Mouse (Mus musculus): ENCODE measurements at regions not wholly inside any gene's neighbourhood (a gene's known extent, or its start where the extent isn't known, plus 50 kb on each side); places are given as distances from the start of the nearest gene placed in this dataset.
"Not testable (repeated sequence)": the region's sequence is repeated elsewhere in the genome, so short reads cannot be mapped to it uniquely, and the experiment has no call there.

DNA sequence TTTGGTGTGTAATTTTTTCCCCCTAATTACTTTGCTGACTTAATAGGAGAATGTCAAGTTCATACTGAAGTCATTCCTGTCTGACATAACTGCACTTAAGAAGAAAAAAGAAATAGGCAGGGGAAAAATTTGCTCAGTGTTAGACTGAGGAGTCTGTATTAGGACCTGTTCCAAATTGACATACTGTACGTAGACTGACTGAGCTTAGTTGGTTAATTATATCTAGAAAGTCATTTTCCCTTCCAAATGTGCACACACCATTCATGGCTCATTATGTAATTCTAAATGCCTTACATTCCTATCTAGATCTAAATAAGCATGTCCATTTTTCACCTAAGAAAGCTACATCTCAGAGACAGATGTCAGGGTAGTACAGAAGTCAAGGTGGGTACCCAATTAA is 435.6 kb upstream of the Htr2a start:
- DNase-seq (ENCODE audit: low spot score) = no peak

GRCm38 (mm10) chr14:74217914-74218446 is 422.7 kb upstream of the Htr2a start:
- no peak for DNase-seq (ENCODE audit: low spot score)

DNA sequence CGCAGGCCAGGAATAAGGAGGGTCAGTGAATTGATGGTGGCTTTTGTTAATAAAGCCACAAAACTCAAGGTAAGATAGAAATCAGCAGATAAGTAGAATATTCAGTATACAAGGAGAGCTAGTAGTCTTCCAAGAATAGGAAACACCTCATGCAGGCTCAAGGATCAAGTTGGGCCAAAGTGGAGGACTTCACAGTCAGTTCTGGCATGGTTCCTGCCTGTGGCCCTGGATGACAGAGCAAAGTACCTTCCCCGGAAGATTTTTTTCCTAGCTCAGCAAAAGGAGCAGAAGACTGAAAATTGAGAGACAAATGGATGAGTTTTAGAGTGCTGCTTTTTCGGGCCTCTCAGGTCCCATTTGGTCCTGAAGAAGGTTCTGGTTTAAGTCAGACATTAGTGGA is 420.9 kb upstream of the Htr2a start:
- DNase-seq (ENCODE audit: low spot score) = no peak

DNA sequence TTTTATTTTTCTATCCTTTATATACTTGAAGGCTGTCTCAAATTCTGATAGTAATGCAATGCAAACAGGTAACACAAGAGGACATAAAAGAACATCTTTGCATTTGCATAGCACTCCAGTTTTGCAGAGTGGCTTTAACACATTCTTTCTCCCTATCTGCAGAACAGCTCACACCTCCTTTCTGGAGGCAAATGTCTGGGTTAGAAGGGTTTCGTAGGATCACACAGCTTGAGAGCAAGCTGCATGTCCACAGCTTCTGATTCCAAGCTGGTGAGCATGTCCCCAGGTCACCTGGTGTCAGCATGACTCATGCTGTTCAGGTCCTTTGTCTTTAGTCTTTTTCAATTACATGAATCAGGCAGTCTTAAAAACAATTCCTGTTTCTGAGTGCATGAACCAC is 418.5 kb upstream of the Htr2a start:
- DNase-seq (ENCODE audit: low spot score) = no peak

GRCm38 (mm10) chr14:74229560-74230187 is 411.0 kb upstream of the Htr2a start:
- DNase-seq (ENCODE audit: low spot score) = no peak

GRCm38 (mm10) chr14:74240212-74240611 is 400.4 kb upstream of the Htr2a start:
- no peak for DNase-seq (ENCODE audit: low spot score)

DNA sequence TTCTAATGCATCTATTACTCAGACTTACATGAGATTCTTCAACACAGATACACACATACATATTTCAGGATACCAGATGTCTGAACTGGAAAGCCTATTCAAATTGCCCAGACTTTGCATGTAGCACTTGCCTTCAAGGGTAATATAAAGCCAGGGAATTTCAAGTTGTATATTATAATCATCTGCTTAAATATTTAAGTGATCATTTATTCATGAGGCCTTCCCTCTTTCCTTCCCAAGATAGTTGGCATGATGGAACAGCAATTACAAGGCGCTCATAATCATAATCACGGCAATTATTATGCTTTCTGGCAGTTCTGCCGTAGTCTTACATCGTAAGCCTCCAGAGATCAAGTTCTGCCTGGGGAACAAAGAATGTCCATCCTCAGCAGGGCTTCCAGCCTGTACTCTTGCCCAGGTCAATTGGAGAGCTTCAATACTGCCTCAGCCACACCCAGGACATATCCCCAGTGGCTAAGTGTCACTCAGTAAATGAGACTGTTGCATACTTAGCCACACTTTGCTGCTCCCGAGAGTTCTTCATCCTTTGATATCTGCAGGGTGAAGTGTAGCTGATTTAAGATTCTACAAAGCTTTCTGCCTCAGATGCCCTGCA is 391.3 kb upstream of the Htr2a start:
- DNase-seq (ENCODE audit: low spot score) = no peak

DNA sequence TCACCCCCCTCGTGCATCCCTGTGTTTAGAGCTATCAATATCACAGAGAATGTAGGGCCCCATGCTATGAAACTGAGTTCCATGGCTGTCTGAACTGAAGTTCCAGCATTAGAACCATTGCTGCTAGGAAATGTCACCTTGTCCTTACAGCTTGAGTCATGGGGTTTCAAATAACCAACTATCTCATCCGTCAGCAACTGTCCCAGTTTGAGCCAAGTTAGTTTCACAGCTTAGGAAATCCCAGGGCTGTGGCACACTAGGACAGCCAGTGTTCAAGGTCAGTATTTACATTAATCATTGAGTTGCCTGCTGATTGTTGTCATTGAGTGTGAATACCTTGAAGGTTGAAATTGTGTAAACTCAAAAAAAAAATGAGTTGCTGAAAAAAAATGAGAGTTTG is 390.6 kb upstream of the Htr2a start:
- no peak for DNase-seq (ENCODE audit: low spot score)

DNA sequence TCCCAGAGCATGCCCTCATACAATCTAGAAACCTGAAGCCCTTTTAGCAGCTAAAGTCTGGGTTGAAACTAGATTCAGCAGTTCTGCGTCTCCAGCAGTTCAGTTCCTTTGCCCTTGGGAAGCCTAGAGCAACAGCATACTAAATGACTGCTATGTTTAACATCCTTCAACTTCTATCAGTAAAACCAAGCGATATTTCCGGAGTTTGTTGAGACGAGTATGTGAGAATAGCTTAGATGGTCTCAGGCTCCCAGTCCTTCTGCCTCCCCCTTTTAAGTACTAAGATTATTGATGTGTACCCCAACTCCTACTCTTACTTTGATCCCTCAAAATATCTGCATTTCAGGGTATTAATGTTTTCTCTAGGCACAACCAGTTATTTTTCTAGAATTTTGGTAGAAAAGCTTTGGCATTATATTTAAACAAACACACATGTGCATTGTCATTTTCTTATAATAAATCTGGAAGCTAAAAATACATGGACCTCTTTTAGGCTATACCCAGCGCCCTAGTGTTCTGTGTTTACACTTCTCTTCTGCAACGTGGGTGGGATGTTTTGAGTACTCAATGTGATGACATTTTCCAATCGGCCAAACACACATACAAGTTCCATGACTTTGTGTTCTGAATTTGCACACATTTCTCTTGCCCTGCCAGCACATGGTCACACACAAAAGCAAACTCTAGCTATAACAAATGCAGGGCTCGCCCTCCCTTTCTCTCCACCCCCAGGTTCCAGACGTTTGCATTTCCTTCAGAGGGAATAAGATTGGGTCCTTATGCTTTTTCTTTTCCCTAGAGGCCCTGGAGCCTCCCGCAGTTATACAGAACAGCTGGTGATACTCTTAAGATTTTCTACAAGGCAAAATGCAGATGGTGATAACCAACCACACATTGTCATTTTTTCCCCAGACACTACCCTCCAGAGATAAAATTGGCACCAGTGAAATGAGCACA is 388.2 kb upstream of the Htr2a start:
- peak; percentile 51 for DNase-seq (ENCODE audit: low spot score)

GRCm38 (mm10) chr14:74255000-74255399 is 385.6 kb upstream of the Htr2a start:
- no peak for DNase-seq (ENCODE audit: low spot score)

DNA sequence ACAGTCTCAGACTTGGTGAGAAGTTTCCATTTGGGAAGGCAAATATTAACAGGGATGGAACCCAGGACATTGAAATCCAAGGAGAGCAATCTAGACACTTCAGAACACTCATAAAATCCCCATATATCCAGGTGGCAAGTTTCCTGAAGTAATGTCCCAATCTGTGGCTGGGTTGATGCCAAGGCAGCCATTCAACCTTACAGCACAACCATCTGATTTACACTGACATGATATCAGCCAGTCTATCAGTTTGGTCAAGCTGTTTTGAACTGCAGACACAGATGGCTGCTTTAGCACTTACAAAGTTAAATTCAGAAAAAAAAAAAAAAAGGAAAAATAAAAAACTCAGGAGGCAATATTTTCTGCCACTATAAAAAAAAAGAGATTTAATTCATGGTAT is 381.2 kb upstream of the Htr2a start:
- no peak for DNase-seq (ENCODE audit: low spot score)

- no peak for DNase-seq (ENCODE audit: low spot score)
Observed at GRCm38 (mm10) chr14:74267086-74267485, 373.6 kb upstream of the Htr2a start.

DNA sequence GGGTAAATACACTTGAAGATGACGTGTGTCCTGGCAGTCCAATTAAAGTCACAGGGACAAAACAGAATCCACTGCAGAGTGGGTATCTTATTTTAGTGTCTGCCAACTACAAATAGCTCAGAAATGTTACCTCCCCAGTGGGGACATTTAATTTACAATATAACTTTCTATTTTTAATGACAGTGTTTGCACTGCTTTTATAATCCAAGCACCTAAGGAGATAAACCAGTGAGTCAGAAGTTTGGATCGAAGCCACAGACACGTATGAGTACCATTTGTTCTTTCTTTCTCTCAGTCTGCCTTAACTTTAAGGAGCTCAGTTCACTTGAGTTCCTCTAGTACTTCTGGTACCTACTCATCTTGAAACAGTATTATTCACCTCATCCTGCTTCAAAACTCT is 346.1 kb upstream of the Htr2a start:
- DNase-seq (ENCODE audit: low spot score) = no peak

DNA sequence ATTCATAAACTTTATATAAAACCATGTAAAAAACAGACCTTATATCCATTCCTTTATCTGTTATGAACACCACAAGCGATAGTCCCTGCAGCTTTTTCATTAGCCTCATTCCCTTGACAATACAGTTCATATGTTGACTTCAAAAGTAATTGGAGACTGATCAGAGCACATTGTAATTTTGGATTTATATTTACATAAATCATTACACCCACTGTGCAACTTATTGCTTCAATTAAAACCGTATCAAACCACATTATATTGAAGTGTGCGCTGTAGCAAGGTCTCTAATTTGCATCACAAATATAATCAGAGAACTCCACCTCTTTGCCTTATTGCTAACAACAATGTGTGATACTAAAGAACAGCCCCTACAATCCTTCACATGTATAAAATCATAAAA is 336.2 kb upstream of the Htr2a start:
- DNase-seq (ENCODE audit: low spot score) = no peak

- no peak for DNase-seq (ENCODE audit: low spot score)
Observed at GRCm38 (mm10) chr14:74306717-74307307, 333.8 kb upstream of the Htr2a start.

DNA sequence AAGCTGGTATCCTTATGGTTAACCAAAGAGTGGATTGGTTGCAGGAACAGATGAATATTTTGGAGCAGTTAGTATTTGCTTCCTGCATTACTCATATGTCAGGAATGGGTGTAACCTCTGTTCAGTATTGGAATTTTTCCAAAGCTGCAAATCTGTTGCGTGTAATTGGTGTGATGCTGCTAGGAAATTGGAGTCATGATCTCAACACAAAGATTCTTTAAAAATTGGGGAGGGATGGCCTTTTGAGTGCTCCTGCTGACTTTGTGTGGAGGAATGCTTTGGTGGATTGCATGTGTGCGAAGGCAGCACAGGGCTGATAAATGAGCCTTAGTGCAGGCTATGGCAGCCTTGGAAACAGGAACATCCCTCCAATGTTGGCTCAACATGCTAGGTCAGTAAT is 331.2 kb upstream of the Htr2a start:
- DNase-seq (ENCODE audit: low spot score) = not testable (repeated sequence)

GRCm38 (mm10) chr14:74327291-74327690 is 313.3 kb upstream of the Htr2a start:
- no peak for DNase-seq (ENCODE audit: low spot score)

DNA sequence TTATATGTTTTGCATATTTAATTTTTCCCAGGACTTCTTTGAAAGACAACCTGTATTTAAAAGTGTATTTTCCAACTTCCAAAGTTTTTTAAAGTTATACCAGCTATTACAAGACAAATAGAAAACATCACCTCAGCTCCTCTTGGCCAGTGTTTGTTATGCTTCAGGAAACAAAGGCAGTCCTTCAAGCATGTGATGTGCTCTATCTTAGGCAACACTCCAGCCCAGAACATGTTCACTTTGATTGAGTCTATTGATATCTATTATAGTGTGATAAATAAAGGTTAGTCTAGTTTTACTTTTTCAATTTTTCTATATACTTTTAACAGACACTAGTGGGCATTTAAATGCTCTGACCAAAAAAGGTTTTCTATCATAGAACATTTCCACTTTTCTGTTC is 289.9 kb upstream of the Htr2a start:
- no peak for DNase-seq (ENCODE audit: low spot score)

DNA sequence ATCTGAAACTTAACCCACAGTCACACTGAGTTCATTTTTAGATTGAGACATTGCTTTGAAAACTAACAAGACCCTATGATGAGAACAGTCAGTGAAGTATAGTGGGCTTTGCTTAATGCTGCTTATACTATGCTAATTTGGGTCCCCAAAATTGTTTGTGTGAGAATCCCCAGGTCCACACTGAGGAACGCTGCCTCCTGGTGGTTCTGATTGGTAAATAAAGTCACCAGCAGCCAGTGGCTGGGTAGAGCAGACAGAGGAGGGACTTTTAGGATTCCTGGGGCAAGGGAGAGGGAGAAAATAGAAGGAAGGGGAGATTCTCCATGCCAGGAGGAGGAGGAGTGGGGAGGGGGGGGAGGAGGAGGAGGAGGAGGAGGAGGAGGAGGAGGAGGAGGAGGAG is 288.4 kb upstream of the Htr2a start:
- DNase-seq (ENCODE audit: low spot score) = no peak

DNA sequence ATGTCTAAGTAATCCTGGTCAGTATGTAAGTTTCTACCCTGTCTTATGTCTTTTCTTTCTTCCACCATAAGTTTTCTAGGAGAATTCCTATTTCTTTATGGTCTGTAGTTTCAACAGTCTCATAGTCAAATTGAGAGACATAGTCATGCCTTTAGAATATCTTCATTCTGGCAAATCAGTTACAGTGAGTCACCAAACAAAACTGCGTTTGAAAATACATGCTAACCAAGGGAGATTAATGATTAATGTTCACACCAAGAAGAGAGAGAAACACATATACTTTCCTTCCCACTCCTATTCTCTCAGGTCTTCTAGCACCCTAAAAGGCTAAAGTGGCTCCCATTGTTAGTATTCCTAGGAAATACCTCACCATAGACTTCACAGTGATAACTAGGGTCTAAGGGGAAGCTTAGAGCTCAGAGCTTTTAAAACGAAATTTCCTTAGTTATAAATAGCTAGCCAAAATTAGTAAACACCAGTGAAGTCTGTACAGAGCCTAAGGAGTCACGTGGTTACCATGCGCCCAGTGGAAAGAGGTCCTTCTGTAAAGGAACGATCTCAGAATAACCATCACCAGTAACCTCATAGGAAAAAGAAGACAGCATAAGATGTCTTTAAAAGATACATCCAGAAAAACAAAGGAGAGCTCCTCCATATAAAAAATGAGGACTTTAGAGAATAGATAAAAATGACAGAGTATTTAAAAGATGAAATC is 281.8 kb upstream of the Htr2a start:
- no peak for DNase-seq (ENCODE audit: low spot score)

DNA sequence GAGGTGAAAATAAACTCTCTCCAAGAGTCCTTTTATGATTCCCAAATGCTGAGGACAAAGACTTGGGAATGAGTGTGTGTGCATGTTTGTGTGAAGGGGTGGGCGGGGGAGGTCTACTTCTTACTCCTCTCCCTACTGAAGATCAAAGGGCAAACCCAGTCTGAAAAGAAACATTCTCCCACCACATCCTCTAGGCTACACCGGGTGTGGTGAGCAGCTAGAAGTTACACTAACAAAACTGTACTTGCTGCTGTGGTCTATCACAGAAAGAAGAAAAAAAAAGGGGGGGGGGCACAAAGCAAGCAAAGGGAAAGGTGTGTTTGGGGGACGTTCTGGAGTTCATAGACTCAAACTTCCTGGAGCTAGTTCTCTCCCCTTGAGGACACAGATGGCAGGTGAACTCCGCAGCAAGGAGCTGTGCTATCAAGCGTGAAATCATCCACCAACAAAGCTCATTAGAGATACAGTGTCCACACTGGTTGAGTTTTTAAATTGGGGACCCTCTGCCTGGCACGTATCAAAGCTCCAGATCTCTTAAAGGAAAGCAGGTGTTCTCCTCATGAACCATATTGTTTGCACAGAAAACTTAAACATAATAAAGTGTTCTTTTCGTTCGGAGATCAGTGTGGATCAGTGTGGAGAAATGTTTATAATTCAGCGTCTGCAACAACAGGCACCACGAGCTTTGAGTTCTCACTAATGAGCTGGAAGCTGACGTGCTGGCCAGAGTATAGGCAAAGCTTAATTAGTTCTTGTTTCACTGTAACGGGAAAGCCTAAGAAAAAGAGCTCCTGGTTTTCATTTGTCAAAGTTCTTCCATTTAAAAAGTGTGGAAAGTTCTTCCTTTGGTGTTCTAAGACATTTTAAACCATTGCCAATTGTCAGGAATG is 280.7 kb upstream of the Htr2a start:
- no peak for DNase-seq (ENCODE audit: low spot score)
